Mouse (Mus musculus) kidney, postnatal 0 days (tissue): ENCODE results near the gene Uqcrc2. TPM values are rescaled to one million over a fixed set of nuclear protein-coding genes. Genes with fewer than 3 reads are reported as not detected.

Source experiments
- ATAC-seq: fragments of 200-750 bp; cut with Nextera tagmentation; replicated peaks from 2 replicates; pipeline ENCODE4 v1.8.0; 2017; ENCODE audit warnings: low read depth, moderate number of reproducible peaks, moderate TSS enrichment, moderate library complexity; ENCODE audit not compliant: low FRiP score
- DNase-seq: peaks from one replicate; pipeline ENCODE4 v3.0.0-alpha.2; 2016; ENCODE audit warnings: low spot score
- H3K27ac ChIP-seq: fragments of 300-500 bp; sonication (generic); 2 replicates; pipeline ENCODE4 v1.5.1; 2014; ENCODE audit warnings: mild to moderate bottlenecking
- H3K27me3 ChIP-seq: fragments of 300-500 bp; sonication (generic); 2 replicates; pipeline ENCODE4 v1.6.1; 2014; ENCODE audit warnings: low read length, mixed read lengths; ENCODE audit not compliant: insufficient read depth
- H3K36me3 ChIP-seq: fragments of 300-500 bp; sonication (generic); 2 replicates; pipeline ENCODE4 v1.6.1; 2014; ENCODE audit warnings: low read length, mixed read lengths; ENCODE audit not compliant: insufficient read depth
- H3K4me1 ChIP-seq: fragments of 300-500 bp; sonication (generic); replicated peaks from 2 replicates; pipeline ENCODE4 v1.6.1; 2014; ENCODE audit warnings: antibody characterized with exemption, low read length, mixed read lengths; ENCODE audit not compliant: insufficient read depth
- H3K4me2 ChIP-seq: fragments of 300-500 bp; sonication (generic); 2 replicates; pipeline ENCODE4 v1.6.1; 2014; ENCODE audit warnings: mild to moderate bottlenecking, low read length, moderate library complexity, mixed read lengths
- H3K4me3 ChIP-seq: fragments of 300-500 bp; sonication (generic); replicated peaks from 2 replicates; pipeline ENCODE4 v1.5.1; 2014; ENCODE audit warnings: low read depth, low read length
- H3K9ac ChIP-seq: fragments of 300-500 bp; sonication (generic); 2 replicates; pipeline ENCODE4 v1.6.1; 2014; ENCODE audit warnings: low read depth, low read length
- H3K9me3 ChIP-seq: fragments of 300-500 bp; sonication (generic); replicated peaks from 2 replicates; pipeline ENCODE4 v1.6.1; 2016; ENCODE audit warnings: low read length, inconsistent platforms, mixed read lengths
- CTCF ChIP-seq: IDR thresholded peaks from 2 replicates; pipeline ENCODE4 v1.5.1; 2016; ENCODE audit warnings: antibody characterized with exemption, low read depth, mild to moderate bottlenecking, moderate library complexity
- WGBS: fragments of 180-500 bp; shearing (Covaris S2); extraction: QIAGEN DNeasy Blood & Tissue Kit; methylation state at CpG from one replicate; pipeline ENCODE4 v1.1.7; 2014; 5-methylcytosine and 5-hydroxymethylcytosine counted together
- polyA plus RNA-seq: library from polyadenylated mRNA; unstranded; fragments of >200 nt; fragmentation: Nextera tagmentation; extraction: Ambion mirVana; gene quantifications from 2 replicates; pipeline ENCODE4 v1.2.1, GENCODE M21; 2015

Uqcrc2 gene
- polyA plus RNA-seq, 1 experiment from 2014 or later = 326 TPM

DNA sequence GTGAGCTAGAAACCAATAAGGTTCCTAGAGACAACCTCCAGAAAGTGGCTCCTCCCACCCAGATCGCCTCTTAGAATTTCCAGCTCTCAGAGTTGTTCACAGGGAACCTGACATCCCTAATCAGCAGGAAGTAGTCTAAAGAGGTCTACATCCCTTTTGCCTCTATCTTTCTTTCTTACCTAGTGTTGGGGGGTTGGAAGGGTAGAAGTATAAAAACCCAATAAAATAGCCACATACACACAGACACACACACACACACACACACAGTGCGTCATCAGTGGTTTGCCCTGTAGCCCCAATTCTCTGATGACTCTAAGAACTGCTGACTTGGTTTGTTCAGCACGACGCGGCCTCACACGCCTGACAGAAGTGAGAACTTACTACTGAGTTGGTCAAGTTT is 64.6 kb downstream of the Uqcrc2 start:
- DNase-seq = no peak
- H3K9ac ChIP-seq = no peak overlapping the region
- H3K27ac ChIP-seq = no peak overlapping the region
- WGBS = 73% methylated on average over 6 of the region's 6 CpGs
- H3K4me1 ChIP-seq = no peaks in the 10 kb centered on the region
- H3K36me3 ChIP-seq = no peaks in the 10 kb centered on the region
- no peak overlapping the region for H3K4me2 ChIP-seq
- no peak overlapping the region for H3K4me3 ChIP-seq
- H3K9me3 ChIP-seq = no peaks in the 10 kb centered on the region
- TF ChIP-seq CTCF = no peak
- H3K27me3 ChIP-seq = no peaks in the 10 kb centered on the region
- no peak for ATAC-seq

DNA sequence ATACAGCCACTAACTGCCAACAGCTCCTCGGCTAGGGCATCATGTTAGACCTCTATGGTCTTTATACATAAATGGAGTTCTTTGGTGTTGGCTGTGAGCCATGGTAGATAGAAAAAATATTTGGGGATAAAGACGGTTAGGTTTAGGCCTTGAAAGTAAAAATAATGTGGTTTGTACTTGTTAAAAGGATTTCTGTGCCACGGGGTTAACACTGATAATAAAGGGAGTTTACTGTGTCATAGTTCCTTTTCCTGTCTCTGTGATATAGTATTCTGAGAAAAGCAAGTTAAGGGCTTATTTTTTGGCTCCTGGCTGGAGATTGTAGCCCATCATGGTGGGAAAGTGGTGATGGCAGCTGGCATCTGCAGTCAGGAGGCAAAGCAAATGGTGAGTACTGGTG is 68.9 kb downstream of the Uqcrc2 start:
- DNase-seq = no peak
- no peak overlapping the region for H3K4me3 ChIP-seq

More for the DNA sequence above, 68.9 kb downstream of the Uqcrc2 start:
- Histone ChIP-seq H3K27ac (no peak overlapping the region), H3K27me3 (no peaks in the 10 kb centered on the region), H3K4me1 (no peaks in the 10 kb centered on the region), H3K9me3 (no peaks in the 10 kb centered on the region), H3K36me3 (no peaks in the 10 kb centered on the region), H3K9ac (no peak overlapping the region), H3K4me2 (no peak overlapping the region)
- WGBS = 66% methylated on average over 3 of the region's 3 CpGs
- TF ChIP-seq CTCF = no peak
- no peak for ATAC-seq

Other genes with a start within 250 kb of the Uqcrc2 start
- not detected in 2 replicates for gene Abca16, start 225.5 kb upstream of the Uqcrc2 start, polyA plus RNA-seq
- 0.18 and 0.32 TPM in 2 replicates for gene Pdzd9, start 35.2 kb downstream of the Uqcrc2 start, polyA plus RNA-seq
- 13.2 and 16.2 TPM in 2 replicates for gene Mosmo, start 42.4 kb downstream of the Uqcrc2 start, polyA plus RNA-seq
- gene Vwa3a, start 104.1 kb downstream of the Uqcrc2 start, polyA plus RNA-seq = 0.13 and 0.15 TPM in 2 replicates
- not detected in 2 replicates for gene Gm5737, start 177.2 kb downstream of the Uqcrc2 start, polyA plus RNA-seq
- 13.8 and 14.9 TPM in 2 replicates for gene Eef2k, start 207.7 kb downstream of the Uqcrc2 start, polyA plus RNA-seq